Mouse (Mus musculus): Measurements from ENCODE around the gene Pip5k1b.

Pip5k1b gene

DNA sequence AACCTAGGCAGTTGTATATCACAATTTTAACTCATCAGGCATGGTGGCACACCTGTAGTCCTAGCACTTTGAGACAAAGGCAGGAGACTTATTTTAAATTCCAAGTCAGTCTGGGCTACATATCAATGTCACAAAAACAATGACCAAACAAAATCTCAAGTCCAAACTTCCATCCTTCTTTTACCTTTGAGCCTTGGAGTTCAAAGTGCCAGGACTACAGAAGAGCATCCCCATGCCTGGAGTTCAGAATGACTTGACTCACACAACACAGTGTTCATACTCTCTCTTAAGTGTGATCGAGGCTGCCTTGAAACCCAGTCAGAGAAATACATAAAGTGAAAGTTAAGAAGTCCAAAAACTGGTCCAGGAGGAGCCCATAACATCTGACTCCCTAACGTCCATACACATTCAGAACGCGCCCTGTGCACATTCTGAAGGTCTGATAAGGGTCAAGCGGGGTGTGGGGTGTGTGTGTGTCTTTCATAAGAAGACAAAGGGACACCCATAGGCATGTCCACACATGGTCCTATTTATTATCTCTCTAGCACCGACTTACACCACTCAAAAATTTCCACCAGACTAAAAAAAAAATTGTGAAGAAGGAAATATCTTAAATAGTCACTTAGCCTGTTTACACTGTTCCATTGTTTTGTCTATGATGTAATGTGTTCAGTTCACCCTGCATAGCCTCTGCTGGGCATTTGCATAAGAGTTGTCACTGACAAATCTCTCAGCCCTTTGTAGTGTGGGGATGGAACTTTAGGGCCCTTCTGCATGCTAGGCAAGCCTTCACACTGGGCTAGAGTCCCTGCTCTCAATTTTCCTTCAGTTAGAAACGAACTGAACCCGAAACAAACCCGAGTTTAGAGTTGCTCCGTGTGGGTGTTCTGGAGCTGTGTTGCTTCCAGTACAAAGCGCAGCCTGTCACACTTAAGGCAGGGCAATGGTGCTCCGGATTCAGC lies 296.0 kb downstream of the Pip5k1b start:
- no peak for DNase-seq (ENCODE audit: low spot score)

DNA sequence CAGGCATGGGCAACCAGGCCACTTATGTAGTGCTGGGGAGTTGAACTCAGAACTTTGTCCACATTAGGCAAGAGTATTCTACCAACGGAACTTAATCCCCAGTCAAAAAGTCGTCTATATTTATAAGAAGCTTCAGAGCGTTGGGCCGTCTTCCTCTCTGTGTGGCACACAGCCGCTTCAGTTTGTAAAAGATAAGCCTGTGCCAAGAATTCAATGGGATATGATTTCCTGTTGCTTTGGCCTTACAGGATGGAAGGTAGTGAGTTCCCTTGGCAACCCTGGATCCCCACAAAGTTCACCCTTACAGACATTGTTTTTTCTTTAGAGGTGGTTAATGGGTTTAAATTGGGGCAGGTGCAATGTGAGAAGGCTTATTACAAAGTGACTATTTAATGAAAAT lies 297.3 kb downstream of the Pip5k1b start:
- DNase-seq (ENCODE audit: low spot score): no peak

DNA sequence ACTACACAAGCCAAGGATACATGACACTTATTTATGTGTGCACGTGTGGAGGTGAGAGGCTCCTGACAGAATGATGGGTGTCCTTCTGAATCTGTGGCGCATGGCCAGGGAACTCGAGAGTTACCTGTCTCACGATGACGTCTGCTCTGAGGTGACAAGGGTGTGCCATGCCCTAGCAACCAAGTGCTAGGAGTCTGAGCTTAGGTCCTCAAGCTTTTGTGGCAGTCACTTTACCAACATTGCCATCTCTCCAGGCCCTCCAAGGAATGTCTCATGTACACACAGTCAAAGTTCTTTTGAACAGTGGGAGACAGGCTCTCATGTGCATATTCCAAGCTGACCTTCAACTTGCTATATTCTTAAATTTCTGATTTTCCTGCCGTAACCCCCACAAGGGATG lies 297.7 kb downstream of the Pip5k1b start:
- DNase-seq (ENCODE audit: low spot score): no peak

DNA sequence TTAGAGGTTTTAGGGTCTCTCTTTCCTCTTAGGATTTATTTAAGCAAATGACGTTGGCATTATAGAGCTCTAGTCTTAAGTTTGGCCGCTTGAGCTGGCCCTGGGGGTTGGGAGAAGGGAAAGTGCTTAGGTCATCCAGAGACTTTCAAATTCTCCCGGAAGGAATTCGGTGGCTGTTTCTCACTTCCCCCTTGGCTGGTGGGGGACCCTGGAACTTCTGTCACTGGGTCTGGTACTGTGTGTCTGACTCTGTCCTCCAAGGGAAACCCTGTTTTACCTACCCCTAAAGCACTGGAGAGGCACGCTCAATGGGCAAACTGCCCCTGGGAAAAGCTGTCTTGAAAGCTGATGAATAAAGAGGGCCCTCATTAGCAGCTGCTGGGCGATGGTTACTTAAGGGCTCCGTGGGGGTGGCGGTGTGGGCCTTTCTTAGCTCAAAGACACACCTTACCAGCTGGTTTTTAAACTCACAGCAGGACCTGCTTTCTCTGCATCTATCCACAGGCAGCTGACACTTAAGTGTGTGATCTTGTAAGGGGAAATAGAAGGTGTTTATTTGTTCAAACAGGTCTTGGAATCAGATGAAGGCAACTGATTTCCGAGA lies 301.9 kb downstream of the Pip5k1b start:
- DNase-seq (ENCODE audit: low spot score): no peak

DNA sequence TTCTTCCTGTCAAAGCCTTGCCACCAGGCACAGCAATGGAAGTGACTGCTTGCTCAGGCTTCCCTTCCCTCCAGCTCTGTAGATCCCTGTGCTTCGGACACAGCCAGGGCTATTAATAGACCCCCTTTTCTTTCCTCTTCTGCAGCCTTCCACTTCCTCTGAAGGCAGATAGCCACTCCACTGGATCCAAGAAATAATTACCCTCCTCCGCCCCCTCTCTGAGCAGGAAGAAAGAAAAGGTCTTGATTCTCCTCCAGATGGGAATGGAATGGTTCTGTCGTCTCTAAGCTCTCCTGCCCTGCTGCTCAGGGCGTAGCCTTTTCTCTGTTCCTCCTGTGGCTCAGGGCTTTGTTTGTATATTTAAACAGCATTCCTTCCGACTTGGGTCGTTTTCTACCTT lies 303.8 kb downstream of the Pip5k1b start:
- DNase-seq (ENCODE audit: low spot score): no peak

Measured in testis, postnatal 14 days (tissue).